Mouse (Mus musculus) small intestine, adult 10 weeks (tissue): ENCODE results near the gene 1700023F06Rik. TPM values are rescaled to one million over a fixed set of nuclear protein-coding genes. Genes with fewer than 3 reads are reported as not detected.

ENCODE experiments used
- polyA plus RNA-seq: library from polyadenylated mRNA; stranded (reverse); fragments of 350-450 nt; fragmentation: Illumina TruSeq; extraction: RNeasy Lipid Tissue Mini Kit (QIAGEN cat#74804); gene quantifications from one replicate; pipeline ENCODE4 v1.2.3, GENCODE M21; 2014; ENCODE audit warnings: low replicate concordance

Gene 1700023F06Rik
- not detected for polyA plus RNA-seq

GRCm38 (mm10) chr11:103208458-103208857, at the start of gene 1700023F06Rik:
Gene 1700023F06Rik, minus strand, starts transcription at chr11:103208558.

GRCm38 (mm10) chr11:103217790-103218516, 9.6 kb upstream of the 1700023F06Rik start, which contains the start of gene Spata32:
Gene Spata32, minus strand, starts transcription at chr11:103218432.

GRCm38 (mm10) chr11:103170494-103171285, 37.7 kb downstream of the 1700023F06Rik start, which contains the start of gene Fmnl1:
Gene Fmnl1, plus strand, starts transcription at chr11:103171107.

Other genes starting within 250 kb of the 1700023F06Rik start
- 7.2 TPM for gene Nmt1, start 180.4 kb downstream of the 1700023F06Rik start, polyA plus RNA-seq
- 3.3 TPM for gene Dcakd, start 180.2 kb downstream of the 1700023F06Rik start, polyA plus RNA-seq
- gene Plcd3, start 106.9 kb downstream of the 1700023F06Rik start, polyA plus RNA-seq: not detected
- 7.1 TPM for gene Acbd4, start 106.9 kb downstream of the 1700023F06Rik start, polyA plus RNA-seq
- gene Hexim1, start 92.3 kb downstream of the 1700023F06Rik start, polyA plus RNA-seq: 34.2 TPM
- gene Hexim2, start 76.1 kb downstream of the 1700023F06Rik start, polyA plus RNA-seq: 0.82 TPM
- gene Fmnl1, start 37.5 kb downstream of the 1700023F06Rik start, polyA plus RNA-seq: not detected
- gene Spata32, start 9.9 kb upstream of the 1700023F06Rik start, polyA plus RNA-seq: not detected
- not detected for gene Map3k14, start 58.9 kb upstream of the 1700023F06Rik start, polyA plus RNA-seq
- gene Arhgap27, start 155.1 kb upstream of the 1700023F06Rik start, polyA plus RNA-seq: 1.1 TPM
- gene Plekhm1, start 204.1 kb upstream of the 1700023F06Rik start, polyA plus RNA-seq: 1.1 TPM